Mouse (Mus musculus) midbrain, embryonic 13.5 days (tissue): ENCODE results near the gene Gpat2. TPM values are rescaled to one million over a fixed set of nuclear protein-coding genes. Genes with fewer than 3 reads are reported as not detected.

Experiments used
- ATAC-seq: fragments of 200-750 bp; cut with Nextera tagmentation; 2 replicates; pipeline ENCODE4 v1.8.0; 2017; ENCODE audit warnings: mild to moderate bottlenecking, moderate TSS enrichment, moderate library complexity
- H3K27ac ChIP-seq: fragments of 300-500 bp; sonication (generic); 2 replicates; pipeline ENCODE4 v1.5.1; 2015; ENCODE audit warnings: inconsistent platforms, mild to moderate bottlenecking, moderate library complexity
- H3K27me3 ChIP-seq: fragments of 300-500 bp; sonication (generic); 2 replicates; pipeline ENCODE4 v1.6.1; 2015; ENCODE audit warnings: mild to moderate bottlenecking, inconsistent platforms
- H3K36me3 ChIP-seq: fragments of 300-500 bp; sonication (generic); 2 replicates; pipeline ENCODE4 v1.6.1; 2015; ENCODE audit warnings: mild to moderate bottlenecking, inconsistent platforms
- H3K4me1 ChIP-seq: fragments of 300-500 bp; sonication (generic); replicated peaks from 2 replicates; pipeline ENCODE4 v1.6.1; 2015; ENCODE audit warnings: inconsistent platforms
- H3K4me2 ChIP-seq: fragments of 300-500 bp; sonication (generic); replicated peaks from 2 replicates; pipeline ENCODE4 v1.6.1; 2015; ENCODE audit warnings: moderate library complexity, mild to moderate bottlenecking, inconsistent platforms
- H3K4me3 ChIP-seq: fragments of 300-500 bp; sonication (generic); replicated peaks from 2 replicates; pipeline ENCODE4 v1.5.1; 2015; ENCODE audit warnings: mild to moderate bottlenecking, inconsistent platforms
- H3K9ac ChIP-seq: fragments of 300-500 bp; sonication (generic); replicated peaks from 2 replicates; pipeline ENCODE4 v1.6.1; 2015; ENCODE audit warnings: mild to moderate bottlenecking, inconsistent platforms
- H3K9me3 ChIP-seq: fragments of 300-500 bp; sonication (generic); 2 replicates; pipeline ENCODE4 v1.6.1; 2016; ENCODE audit warnings: mild to moderate bottlenecking, inconsistent platforms
- WGBS: fragments of 180-500 bp; shearing (Covaris S2); methylation state at CpG from one replicate; pipeline ENCODE4 v1.1.7; 2015; 5-methylcytosine and 5-hydroxymethylcytosine counted together
- polyA plus RNA-seq: library from polyadenylated mRNA; unstranded; fragments of >200 nt; fragmentation: Nextera tagmentation; extraction: Ambion mirVana; gene quantifications from 2 replicates; pipeline ENCODE4 v1.2.1, GENCODE M21; 2015

The Gpat2 gene
- polyA plus RNA-seq, 1 experiment from 2014 or later, result 0.13 TPM

DNA sequence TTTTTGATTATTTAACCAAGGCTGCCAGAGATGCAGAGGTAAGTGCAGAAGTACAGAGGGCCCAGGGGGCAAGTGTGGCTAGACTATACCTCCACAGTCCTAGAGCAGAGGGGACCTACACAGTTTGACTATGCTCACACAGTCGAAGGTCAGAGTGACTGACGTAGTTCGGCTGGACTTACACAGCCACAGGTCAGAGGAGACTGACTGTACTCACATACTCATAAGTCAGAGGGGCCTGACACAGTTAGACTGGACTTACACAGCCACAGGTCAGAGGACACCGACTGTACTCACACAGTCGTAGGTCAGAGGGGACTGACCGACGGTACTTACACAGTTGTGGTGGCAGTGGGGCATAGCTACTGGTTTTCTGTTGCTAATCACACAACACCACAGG is 26.3 kb upstream of the Gpat2 start:
- no peak overlapping the region for H3K4me2 ChIP-seq
- WGBS, result 94% methylated on average over 7 of the region's 7 CpGs

DNA sequence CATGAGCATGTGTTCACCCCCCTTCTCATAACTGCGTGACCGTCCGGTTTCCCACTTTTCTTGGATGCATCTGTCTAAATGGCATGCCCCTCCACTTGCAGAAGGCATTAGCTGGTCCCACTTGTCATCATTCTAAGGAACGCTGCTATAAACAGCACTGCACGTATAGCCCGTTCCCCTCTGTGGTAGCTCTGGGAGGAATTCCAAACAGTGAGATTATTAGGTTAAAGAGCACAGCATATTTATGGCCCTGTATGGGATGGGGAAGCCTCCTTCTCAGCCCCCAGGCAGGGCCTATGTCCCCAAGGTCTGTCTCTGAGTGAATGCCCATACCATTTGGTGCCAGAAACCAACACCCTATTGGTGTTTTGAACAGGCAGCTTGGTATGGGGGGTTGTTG is 13.9 kb upstream of the Gpat2 start:
- H3K9ac ChIP-seq, result no peak overlapping the region
- no peak overlapping the region for H3K27ac ChIP-seq

More for the DNA sequence above, 26.3 kb upstream of the Gpat2 start:
- H3K4me3 ChIP-seq, result no peak overlapping the region
- H3K27me3 ChIP-seq, result no peaks in the 10 kb centered on the region
- H3K9ac ChIP-seq, result no peak overlapping the region
- no peak for ATAC-seq
- no peaks in the 10 kb centered on the region for H3K4me1 ChIP-seq
- no peaks in the 10 kb centered on the region for H3K9me3 ChIP-seq
- no peak overlapping the region for H3K27ac ChIP-seq
- no peaks in the 10 kb centered on the region for H3K36me3 ChIP-seq

GRCm38 (mm10) chr2:127415806-127416205 is 9.2 kb upstream of the Gpat2 start:
- no peak overlapping the region for H3K27ac ChIP-seq
- no peak overlapping the region for H3K9ac ChIP-seq
- ATAC-seq, result no peak
- whole genome bisulfite sequencing, result 84% methylated on average over 10 of the region's 10 CpGs
- H3K27me3 ChIP-seq, result no peaks in the 10 kb centered on the region
- H3K4me3 ChIP-seq, result no peak overlapping the region
- H3K4me2 ChIP-seq, result no peak overlapping the region
- no peaks in the 10 kb centered on the region for H3K9me3 ChIP-seq
- no peaks in the 10 kb centered on the region for H3K36me3 ChIP-seq
- no peaks in the 10 kb centered on the region for H3K4me1 ChIP-seq

More for the DNA sequence above, 13.9 kb upstream of the Gpat2 start:
- no peak overlapping the region for H3K4me2 ChIP-seq
- no peaks in the 10 kb centered on the region for H3K36me3 ChIP-seq
- no peaks in the 10 kb centered on the region for H3K27me3 ChIP-seq
- no peaks in the 10 kb centered on the region for H3K9me3 ChIP-seq
- H3K4me1 ChIP-seq, result no peaks in the 10 kb centered on the region
- ATAC-seq, result no peak
- H3K4me3 ChIP-seq, result no peak overlapping the region
- 92% methylated on average over 6 of the region's 6 CpGs for WGBS

DNA sequence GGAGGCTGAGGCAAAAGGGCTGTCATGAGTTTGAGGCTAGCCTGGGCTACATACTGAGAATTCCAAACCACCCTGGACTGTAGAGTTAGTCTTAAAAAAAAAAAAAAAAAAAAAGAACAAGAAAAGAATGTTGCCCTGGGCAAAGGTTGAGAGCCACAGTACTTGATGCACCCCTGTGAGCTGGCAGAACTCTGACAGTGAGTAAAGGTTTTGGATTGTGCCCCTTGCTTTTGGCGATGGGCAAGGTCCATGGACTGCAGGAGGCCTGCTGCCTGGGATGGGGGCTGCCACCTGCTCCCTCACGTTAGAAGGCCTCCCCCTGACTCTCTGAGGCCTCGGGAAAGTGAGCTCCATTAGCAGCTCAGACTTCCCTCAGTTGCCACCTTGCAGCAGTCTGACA is 8.3 kb upstream of the Gpat2 start:
- Histone ChIP-seq H3K4me1 (no peaks in the 10 kb centered on the region), H3K4me2 (no peak overlapping the region), H3K9me3 (no peaks in the 10 kb centered on the region), H3K36me3 (no peaks in the 10 kb centered on the region), H3K4me3 (no peak overlapping the region), H3K9ac (no peak overlapping the region), H3K27me3 (no peaks in the 10 kb centered on the region), H3K27ac (no peak overlapping the region)
- 65% methylated on average over 3 of the region's 3 CpGs for WGBS
- no peak for ATAC-seq

DNA sequence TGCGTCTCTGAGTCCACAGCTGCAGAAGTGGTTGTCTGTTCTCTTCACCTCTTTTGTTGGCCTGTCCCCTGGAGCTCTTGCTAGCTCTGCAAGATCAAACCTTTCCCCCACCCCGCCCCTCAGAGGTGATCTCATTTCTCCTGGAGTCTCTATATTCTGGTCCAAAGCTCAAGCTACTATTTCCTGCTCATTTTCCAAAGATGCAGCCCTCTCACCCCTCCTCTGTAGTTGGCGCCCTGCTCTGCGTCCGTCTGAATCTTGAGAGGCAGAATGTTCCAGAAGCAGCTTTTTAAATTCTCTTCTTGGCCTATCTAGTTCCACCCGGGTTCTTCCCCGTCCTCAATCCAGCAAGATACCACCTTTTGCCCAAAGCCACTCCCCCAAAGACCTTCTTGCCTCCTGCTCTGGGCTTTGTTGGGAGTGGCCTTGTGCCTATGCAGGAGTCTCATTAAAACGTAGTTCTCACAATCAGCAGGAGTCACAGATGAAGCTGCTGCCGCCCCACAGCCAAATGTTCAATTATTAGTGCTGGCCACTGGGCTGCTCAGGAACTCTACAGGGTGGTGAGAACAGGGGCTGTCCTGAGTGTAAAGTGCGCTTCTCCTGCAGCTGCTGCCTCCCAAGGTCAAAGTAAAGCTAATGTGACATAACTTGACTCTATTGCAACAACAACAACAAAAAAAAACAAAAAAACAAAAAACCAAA is 6.6 kb upstream of the Gpat2 start:
- WGBS, result 70% methylated on average over 10 of the region's 10 CpGs
- Histone ChIP-seq H3K4me2 (no peak overlapping the region), H3K36me3 (no peaks in the 10 kb centered on the region), H3K27ac (no peak overlapping the region), H3K4me3 (no peak overlapping the region), H3K4me1 (no peaks in the 10 kb centered on the region), H3K9me3 (no peaks in the 10 kb centered on the region), H3K27me3 (no peaks in the 10 kb centered on the region), H3K9ac (no peak overlapping the region)
- ATAC-seq, result no peak

DNA sequence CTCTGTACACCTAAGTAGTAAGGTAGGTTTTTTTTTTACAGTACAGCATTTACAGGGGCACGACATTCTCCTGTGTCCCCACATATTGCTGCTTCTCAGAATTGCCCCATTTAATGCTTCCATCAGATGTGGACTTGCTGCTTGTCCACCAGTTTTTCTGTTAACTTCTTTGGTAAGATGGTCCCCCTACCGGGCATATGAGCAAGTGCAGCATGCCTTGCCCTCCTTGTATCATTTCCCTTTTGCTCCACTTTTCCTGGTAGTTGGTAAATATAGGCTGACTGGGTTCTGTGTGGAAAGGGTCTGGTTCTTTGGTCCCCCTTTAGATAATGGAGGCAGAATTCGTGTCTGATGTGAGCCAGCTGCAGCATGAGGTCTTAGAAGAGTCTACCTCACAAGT is 5.2 kb downstream of the Gpat2 start:
- Histone ChIP-seq H3K27ac (no peak overlapping the region), H3K4me3 (no peak overlapping the region), H3K4me1 (no peaks in the 10 kb centered on the region), H3K9me3 (no peaks in the 10 kb centered on the region), H3K4me2 (no peak overlapping the region), H3K9ac (no peak overlapping the region), H3K36me3 (peaks cover 18% of the 10 kb centered on the region), H3K27me3 (no peaks in the 10 kb centered on the region)
- ATAC-seq, result no peak
- 22% methylated on average over 3 of the region's 3 CpGs for WGBS

GRCm38 (mm10) chr2:127433487-127434295 is 8.7 kb downstream of the Gpat2 start:
- no peak overlapping the region for H3K4me3 ChIP-seq
- H3K27me3 ChIP-seq, result no peaks in the 10 kb centered on the region
- no peak overlapping the region for H3K27ac ChIP-seq
- no peak overlapping the region for H3K4me2 ChIP-seq
- no peak overlapping the region for H3K9ac ChIP-seq
- peaks cover 44% of the 10 kb centered on the region for H3K36me3 ChIP-seq
- no peaks in the 10 kb centered on the region for H3K4me1 ChIP-seq
- no peak for ATAC-seq
- H3K9me3 ChIP-seq, result no peaks in the 10 kb centered on the region
- WGBS, result 89% methylated on average over 9 of the region's 9 CpGs

DNA sequence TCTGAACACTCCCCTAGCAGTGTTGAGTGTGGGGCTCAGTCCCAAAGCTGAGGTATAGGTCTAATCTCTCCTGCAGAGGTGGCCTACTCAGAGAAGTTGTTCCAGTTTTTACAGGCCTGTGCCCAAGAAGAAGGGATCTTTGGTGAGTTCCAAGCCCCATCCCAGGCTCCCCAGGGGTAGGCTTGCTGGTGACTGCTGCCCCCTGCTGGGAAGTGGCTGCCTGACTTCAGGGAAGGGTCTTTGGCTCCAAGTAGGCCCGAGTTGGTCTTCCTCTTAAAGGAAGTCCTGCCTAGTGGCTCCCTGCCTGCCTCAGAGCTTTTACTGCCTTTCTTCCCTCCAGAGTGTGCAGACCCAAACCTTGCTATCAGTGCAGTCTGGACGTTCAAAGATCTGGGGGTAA is 10.1 kb downstream of the Gpat2 start:
- Histone ChIP-seq H3K4me3 (no peak overlapping the region), H3K9ac (no peak overlapping the region), H3K27me3 (no peaks in the 10 kb centered on the region), H3K4me1 (no peaks in the 10 kb centered on the region), H3K36me3 (peaks cover 47% of the 10 kb centered on the region), H3K4me2 (no peak overlapping the region), H3K9me3 (no peaks in the 10 kb centered on the region), H3K27ac (no peak overlapping the region)
- ATAC-seq, result no peak
- WGBS, result 48% methylated on average over 2 of the region's 2 CpGs

DNA sequence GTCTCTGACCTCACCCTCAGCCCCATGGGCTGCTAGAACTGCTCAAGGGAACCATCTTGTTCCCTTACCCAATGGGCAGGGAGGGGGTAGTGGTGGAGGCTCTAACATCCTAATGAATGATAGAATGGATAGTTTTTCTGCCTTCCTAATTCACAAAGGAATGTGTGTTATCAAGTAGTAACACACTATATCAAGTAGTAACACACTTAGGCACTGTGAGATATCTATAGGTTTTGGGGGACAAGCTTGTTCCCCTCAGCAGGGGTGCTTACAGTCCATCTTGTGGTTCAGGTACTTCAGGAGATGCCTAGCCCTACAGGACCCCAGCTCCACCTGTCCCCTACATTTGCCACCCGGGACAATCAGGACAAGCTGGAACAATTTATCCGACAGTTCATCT is 10.6 kb downstream of the Gpat2 start:
- no peaks in the 10 kb centered on the region for H3K9me3 ChIP-seq
- WGBS, result 95% methylated on average over 2 of the region's 2 CpGs
- ATAC-seq, result no peak
- peaks cover 52% of the 10 kb centered on the region for H3K36me3 ChIP-seq
- no peak overlapping the region for H3K4me3 ChIP-seq
- H3K4me2 ChIP-seq, result no peak overlapping the region
- H3K27me3 ChIP-seq, result no peaks in the 10 kb centered on the region
- H3K4me1 ChIP-seq, result no peaks in the 10 kb centered on the region
- no peak overlapping the region for H3K9ac ChIP-seq
- no peak overlapping the region for H3K27ac ChIP-seq

GRCm38 (mm10) chr2:127437697-127438096 is 12.7 kb downstream of the Gpat2 start:
- Histone ChIP-seq H3K27me3 (no peaks in the 10 kb centered on the region), H3K9ac (no peak overlapping the region), H3K4me1 (peaks cover 9% of the 10 kb centered on the region), H3K4me3 (no peak overlapping the region), H3K9me3 (no peaks in the 10 kb centered on the region), H3K4me2 (no peak overlapping the region), H3K36me3 (peaks cover 54% of the 10 kb centered on the region), H3K27ac (no peak overlapping the region)
- no peak for ATAC-seq
- 93% methylated on average over 5 of the region's 5 CpGs for WGBS

DNA sequence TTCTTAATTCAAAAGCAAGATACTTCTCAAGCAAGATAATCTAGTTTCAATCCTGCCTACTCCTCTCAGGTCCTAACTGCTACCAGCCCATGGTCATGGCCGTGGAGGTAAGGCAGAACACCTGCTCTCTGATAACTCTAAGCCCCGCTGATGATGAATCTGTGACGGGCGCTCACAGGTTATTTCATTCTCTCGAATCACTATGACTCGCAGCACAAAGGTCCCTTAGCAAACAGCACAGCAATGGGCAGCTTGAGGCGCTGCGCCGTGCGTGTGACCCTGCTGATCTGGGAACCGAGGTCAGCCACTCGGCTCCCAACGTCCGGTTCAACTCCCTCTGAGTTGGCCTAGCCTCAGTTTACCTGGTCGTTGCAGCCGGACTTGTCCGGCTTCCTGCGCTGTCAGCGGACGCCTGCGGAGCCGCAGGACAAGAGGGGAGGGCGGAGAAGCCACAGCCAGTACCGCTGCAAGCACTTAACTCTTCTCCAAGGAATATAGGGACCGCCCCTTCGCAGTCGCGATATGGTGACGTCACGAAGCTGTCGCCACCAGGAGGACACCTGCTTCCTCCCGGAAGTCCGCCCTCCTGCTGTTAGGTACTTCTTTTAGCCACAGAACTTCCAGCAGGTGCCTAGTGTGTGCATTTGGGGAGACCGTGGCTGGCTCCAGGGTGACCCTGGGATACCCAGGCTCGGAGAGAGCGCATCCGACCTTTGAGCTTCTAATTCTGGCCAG is 19.2 kb downstream of the Gpat2 start, which contains the start of gene Fahd2a:
TSS of gene Fahd2a (minus strand) at position 511 of the 735 bp plus-strand sequence.
- Histone ChIP-seq H3K4me1 (peaks cover 27% of the 10 kb centered on the region), H3K4me3 (peak within 1 kb of the TSS; percentile 61), H3K36me3 (peaks cover 10% of the 10 kb centered on the region), H3K4me2 (peak within 1 kb of the TSS; percentile 63), H3K9ac (peak within 1 kb of the TSS; percentile 77), H3K27me3 (peaks cover 4% of the 10 kb centered on the region; the same call in 1 of the 2 replicates), H3K27ac (no peak within 1 kb of the TSS), H3K9me3 (no peaks in the 10 kb centered on the region)
- 4% methylated on average over 37 of the region's 37 CpGs for WGBS
- ATAC-seq, result peak; percentile 91

DNA sequence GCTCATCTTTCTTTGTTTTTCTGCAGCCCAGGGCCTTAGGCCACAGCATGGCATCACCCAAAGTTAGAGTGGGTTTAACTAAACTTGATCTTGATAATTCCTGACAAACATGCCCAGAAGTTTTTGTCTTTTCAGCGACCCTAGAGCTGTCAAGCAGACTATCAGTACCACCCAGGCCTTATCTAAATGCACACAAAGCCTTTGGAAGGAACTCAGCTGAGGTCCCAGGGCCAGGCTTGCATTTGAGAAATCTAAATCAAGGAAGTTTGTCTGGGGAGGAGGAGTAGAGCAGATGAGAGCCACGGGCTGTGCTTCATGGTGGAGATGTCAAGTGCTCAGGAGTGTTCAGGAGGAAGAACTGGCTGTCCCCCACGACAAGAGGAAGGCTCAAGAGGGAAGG is 21.8 kb downstream of the Gpat2 start:
- 56% methylated on average over 3 of the region's 3 CpGs for WGBS
- Histone ChIP-seq H3K36me3 (no peaks in the 10 kb centered on the region), H3K9me3 (no peaks in the 10 kb centered on the region), H3K9ac (no peak overlapping the region), H3K4me1 (peaks cover 27% of the 10 kb centered on the region), H3K4me2 (no peak overlapping the region), H3K27ac (no peak overlapping the region), H3K4me3 (no peak overlapping the region), H3K27me3 (peaks cover 14% of the 10 kb centered on the region)
- ATAC-seq, result no peak
